Mouse (Mus musculus): ENCODE measurements at regions not wholly inside any gene's neighbourhood (a gene's known extent, or its start where the extent isn't known, plus 50 kb on each side); places are given as distances from the start of the nearest gene placed in this dataset.
"Not testable (repeated sequence)": the region's sequence is repeated elsewhere in the genome, so short reads cannot be mapped to it uniquely, and the experiment has no call there.

GRCm38 (mm10) chr5:68252671-68253070 is 221.0 kb downstream of the Grxcr1 start:
- DNase-seq (ENCODE audit: extremely low spot score in 1 of 2, low spot score in 1 of 2) = peak; percentile 4 to 87

DNA sequence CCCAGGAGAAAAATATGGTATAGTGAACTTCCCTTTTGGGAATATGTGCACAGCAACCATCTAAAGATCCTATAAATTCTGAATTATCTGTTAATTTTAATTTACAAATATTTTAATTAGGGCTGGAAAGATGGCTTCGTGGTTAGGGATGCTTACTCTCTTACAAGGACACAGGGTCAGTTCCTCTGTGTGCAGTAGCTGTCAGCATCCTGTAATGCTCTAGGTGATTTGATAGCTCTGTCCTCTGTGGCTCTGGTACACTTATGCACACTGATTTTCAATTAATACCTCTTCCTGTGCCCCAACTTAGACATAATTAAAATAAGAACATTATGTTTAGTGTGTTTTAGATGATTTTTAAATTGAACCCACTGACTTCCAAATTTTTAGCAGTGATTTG is 221.8 kb downstream of the Grxcr1 start:
- no peak for DNase-seq (ENCODE audit: extremely low spot score in 1 of 2, low spot score in 1 of 2)

DNA sequence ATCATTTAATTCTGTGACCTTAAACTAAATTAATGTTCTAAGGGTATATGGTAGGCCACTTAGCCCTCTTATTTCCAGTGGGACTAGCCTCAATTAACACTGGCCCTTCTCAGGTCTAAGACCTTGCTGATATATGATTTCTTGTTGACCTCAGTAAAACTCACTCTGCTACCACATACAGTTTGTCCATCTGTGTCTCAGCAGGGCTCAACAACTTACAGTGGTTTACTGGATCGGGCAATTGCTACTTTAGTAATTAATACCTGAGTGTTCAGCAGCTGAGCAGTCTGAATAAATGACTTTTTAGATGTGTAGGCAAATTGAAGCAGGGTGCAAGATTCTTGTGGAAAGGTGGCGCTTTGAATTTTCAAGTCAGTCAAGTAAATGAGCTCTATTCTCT is 222.5 kb downstream of the Grxcr1 start:
- DNase-seq (ENCODE audit: extremely low spot score in 1 of 2, low spot score in 1 of 2) = no peak

- no peak for DNase-seq (ENCODE audit: extremely low spot score in 1 of 2, low spot score in 1 of 2)
Observed at GRCm38 (mm10) chr5:68264206-68264605, 232.6 kb downstream of the Grxcr1 start.

- DNase-seq (ENCODE audit: extremely low spot score in 1 of 2, low spot score in 1 of 2) = no peak
Observed at GRCm38 (mm10) chr5:68274271-68274670, 242.6 kb downstream of the Grxcr1 start.

DNA sequence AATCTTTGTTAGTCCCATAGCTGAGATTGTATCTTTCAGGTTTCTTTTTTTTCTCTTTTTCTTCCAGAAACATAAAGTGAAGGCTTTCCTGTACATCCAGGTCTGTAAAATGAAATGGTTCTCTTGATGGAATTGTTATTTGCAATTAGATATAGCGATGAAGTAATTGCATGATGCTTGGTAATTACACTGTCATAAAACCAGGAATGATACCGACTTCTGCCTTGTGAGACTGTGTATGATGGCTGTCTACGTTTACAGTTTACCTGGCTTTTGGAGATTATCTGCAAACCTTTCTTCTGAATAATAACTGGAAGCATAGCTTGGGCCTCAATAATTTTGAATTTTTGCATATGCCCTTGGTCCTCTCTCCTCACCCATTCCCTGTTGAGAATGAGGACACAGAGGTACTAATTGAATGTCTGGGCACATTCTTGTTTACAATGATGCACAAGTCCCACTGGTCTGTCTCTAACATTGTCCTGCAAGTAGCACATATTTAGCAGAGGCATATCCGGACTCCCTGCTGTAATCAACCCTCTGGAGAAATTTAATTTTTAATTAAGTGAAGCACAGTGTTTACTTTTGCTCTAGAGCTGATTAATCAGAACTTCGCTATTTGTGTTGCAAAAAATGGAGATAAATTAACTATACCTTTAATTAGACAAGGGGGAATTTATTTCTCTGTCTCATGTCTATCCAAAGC is 244.1 kb downstream of the Grxcr1 start:
- no peak for DNase-seq (ENCODE audit: extremely low spot score in 1 of 2, low spot score in 1 of 2)

DNA sequence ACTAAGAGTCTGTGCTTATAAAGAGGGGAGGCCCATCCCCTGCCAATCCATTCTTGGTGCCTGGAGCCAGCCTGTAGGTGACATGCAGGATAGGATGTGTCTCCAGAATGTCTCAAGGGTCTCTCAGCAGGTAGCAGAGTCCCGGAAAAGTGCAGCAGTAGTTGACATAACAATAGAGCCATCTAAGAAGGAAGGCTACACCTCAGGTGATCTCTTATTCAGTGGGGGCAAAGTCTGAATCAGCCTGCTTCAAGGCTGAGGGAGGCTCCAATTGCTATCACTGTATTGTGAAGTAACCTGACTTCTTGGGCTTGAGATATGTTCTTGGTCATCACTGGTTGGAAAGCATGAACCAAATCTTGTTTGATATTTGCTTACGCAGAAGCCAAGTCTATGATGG is 264.1 kb downstream of the Grxcr1 start:
- not testable (repeated sequence) for DNase-seq (ENCODE audit: extremely low spot score in 1 of 2, low spot score in 1 of 2)

GRCm38 (mm10) chr5:68313187-68313586 is 281.6 kb downstream of the Grxcr1 start:
- DNase-seq (ENCODE audit: extremely low spot score in 1 of 2, low spot score in 1 of 2) = no peak

DNA sequence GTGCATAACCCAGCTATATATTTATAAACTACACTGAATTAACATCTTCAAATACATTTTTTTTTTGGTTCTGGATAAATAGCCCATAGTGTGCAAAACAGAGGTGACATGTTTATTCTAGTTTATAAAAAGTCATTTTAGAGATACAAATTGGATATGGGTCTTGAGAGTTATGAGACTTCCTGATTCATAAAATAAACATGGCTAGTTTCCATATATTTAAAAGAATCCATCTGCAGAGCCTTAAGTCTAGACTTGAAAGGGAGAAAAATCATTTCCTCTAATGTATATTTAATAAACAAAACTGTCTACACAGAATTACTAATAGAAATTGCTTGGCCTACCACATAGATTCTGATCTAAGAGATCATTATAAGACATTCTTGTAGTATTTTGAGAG is 287.3 kb downstream of the Grxcr1 start:
- no peak for DNase-seq (ENCODE audit: extremely low spot score in 1 of 2, low spot score in 1 of 2)

GRCm38 (mm10) chr5:68326998-68327593 is 295.5 kb downstream of the Grxcr1 start:
- no peak for DNase-seq (ENCODE audit: extremely low spot score in 1 of 2, low spot score in 1 of 2)

GRCm38 (mm10) chr5:68329311-68329710 is 297.7 kb downstream of the Grxcr1 start:
- DNase-seq (ENCODE audit: extremely low spot score in 1 of 2, low spot score in 1 of 2) = no peak

- DNase-seq (ENCODE audit: extremely low spot score in 1 of 2, low spot score in 1 of 2) = no peak
Observed at GRCm38 (mm10) chr5:68329828-68330227, 298.2 kb downstream of the Grxcr1 start.

GRCm38 (mm10) chr5:68350921-68351320 is 319.3 kb downstream of the Grxcr1 start:
- DNase-seq (ENCODE audit: extremely low spot score in 1 of 2, low spot score in 1 of 2) = no peak

- DNase-seq (ENCODE audit: extremely low spot score in 1 of 2, low spot score in 1 of 2) = peak; percentile 10 to 55
Observed at GRCm38 (mm10) chr5:68351793-68352192, 320.2 kb downstream of the Grxcr1 start.

- no peak for DNase-seq (ENCODE audit: extremely low spot score in 1 of 2, low spot score in 1 of 2)
Observed at GRCm38 (mm10) chr5:68353211-68353610, 321.6 kb downstream of the Grxcr1 start.

DNA sequence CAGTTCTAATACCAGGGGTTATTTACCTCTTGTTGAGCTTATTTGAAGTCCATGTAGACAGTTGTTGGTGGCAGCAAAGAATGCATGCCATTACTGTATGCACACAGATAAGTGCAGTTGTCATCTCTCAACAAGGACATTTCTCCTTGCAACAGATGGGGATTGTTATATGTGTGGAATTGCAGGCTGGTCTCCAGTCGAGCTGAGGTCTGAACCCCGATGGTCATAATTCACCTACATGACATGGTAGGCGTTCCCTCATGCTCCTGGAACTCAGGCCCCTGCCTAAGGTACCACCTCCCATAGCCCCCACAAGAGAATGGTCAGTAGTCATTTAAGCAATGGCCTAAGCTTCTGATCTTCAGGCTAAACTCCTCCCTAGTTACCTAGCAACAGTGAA is 322.2 kb downstream of the Grxcr1 start:
- not testable (repeated sequence) for DNase-seq (ENCODE audit: extremely low spot score in 1 of 2, low spot score in 1 of 2)

DNA sequence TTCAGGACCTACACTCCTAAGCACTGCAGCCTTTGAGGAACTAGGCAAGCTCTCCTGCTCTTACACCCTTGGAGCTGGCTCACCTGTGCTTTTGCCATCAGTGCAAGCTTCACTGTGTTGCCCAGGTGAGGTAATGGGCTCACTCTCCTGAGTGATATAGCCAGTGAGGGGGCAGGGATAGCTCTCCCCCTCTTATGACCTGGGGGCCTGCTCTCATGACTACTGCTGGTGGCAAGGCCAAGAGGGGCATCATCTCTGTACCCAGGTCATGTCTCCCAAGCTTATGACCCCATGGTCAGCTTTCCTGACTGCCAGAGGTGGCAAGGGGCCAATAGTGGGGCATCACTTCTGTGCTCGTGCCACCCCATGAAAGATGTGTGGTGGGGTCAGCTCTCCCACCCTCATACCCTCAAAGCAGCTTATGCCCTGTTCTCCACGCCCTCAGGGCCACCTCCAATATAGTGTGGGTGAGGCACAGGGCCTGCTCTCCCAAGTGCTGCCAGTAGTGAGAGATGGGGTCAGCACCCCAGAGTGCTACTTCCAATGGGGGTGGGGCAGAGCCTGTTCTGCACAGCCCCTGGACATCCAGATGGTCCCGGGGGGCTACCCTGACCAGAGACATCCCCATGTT is 330.1 kb downstream of the Grxcr1 start:
- DNase-seq (ENCODE audit: extremely low spot score in 1 of 2, low spot score in 1 of 2) = no peak

DNA sequence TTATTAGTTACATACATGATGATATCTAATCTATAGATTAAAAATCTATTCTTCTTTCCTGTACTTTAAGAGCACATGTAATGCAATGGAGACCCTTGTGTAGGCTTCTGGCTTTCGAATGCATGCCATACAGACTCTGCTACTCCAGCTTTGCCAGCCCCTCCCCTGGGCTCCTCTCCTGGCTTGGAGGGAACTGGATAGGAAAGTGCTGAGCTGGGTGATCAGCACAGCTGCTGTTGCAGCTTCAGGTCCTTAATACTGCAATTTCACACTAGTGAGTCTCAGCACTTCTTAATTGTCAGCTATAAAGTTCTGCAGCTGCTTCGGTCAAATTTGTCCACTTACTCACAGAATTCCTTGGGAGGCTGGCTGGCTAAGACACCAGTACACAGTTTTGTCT is 341.4 kb downstream of the Grxcr1 start:
- DNase-seq (ENCODE audit: extremely low spot score in 1 of 2, low spot score in 1 of 2) = peak in 1 of 2 experiments; percentile 1

All from frontal cortex, adult 2 months (tissue).